Mouse (Mus musculus): ENCODE data around the gene Hist2h2aa1.

- TF ChIP-seq FLI1 (IDR thresholded peaks at IDR 0.05; ENCODE audit: low read length) (no peak), GATA1 (IDR thresholded peaks at IDR 0.05; ENCODE audit: borderline replicate concordance, low read length) (no peak)
These were observed 9.5 kb upstream of the Hist2h2aa1 start for GRCm38 (mm10) chr3:96235836-96236235.

Measured in megakaryocyte, embryonic 14.5 days (primary cell).